Mouse (Mus musculus): ENCODE measurements around the gene Csrnp2. TPM values are rescaled to one million over a fixed set of nuclear protein-coding genes. Genes with fewer than 3 reads are reported as not detected.

The Csrnp2 gene
- total and polyA plus RNA-seq, 3 experiments, result 4.2 to 5.8 TPM; not detected in 1

GRCm38 (mm10) chr15:100494647-100495046 lies 641 bp downstream of the Csrnp2 start:
- H3K27ac ChIP-seq (ENCODE audit: control insufficient read depth, low read depth, low read length), result no peak overlapping the region
- TF ChIP-seq NELFE (IDR thresholded peaks at IDR 0.05; ENCODE audit: low read depth, low read length) (no peak), SMC3 (IDR thresholded peaks at IDR 0.05; ENCODE audit: low read depth, low read length) (no peak), ZMIZ1 (IDR thresholded peaks at IDR 0.05; ENCODE audit: low read depth, low read length) (no peak), MAX (IDR thresholded peaks at IDR 0.05; ENCODE audit: low read length) (no peak), TCF12 (IDR thresholded peaks at IDR 0.05; ENCODE audit: low read depth, low read length) (no peak), SIN3A (IDR thresholded peaks at IDR 0.05; ENCODE audit: low read length) (no peak), EP300 (IDR thresholded peaks at IDR 0.05; ENCODE audit: low read depth in 1 of 2, low read length in 2 of 2) (no peak), JUND (IDR thresholded peaks at IDR 0.05; ENCODE audit: low read depth, low read length) (no peak), CHD1 (IDR thresholded peaks at IDR 0.05; ENCODE audit: low read depth, low read length) (no peak), KAT2A (conservative IDR thresholded peaks at IDR 0.05; ENCODE audit: low read depth, low read length) (no peak), USF2 (IDR thresholded peaks at IDR 0.05; ENCODE audit: borderline replicate concordance in 1 of 2, insufficient read depth in 1 of 2, low read depth in 1 of 2, low read length in 2 of 2) (no peak), MAFK (IDR thresholded peaks at IDR 0.05; ENCODE audit: borderline replicate concordance, low read depth, low read length) (no peak)
- H3K27me3 ChIP-seq (ENCODE audit: control insufficient read depth in 1 of 2, insufficient read depth in 2 of 2, low read length in 2 of 2), result no peaks in the 10 kb centered on the region
- H3K9me3 ChIP-seq (replicated peaks; ENCODE audit: insufficient read depth, low read length), result no peaks in the 10 kb centered on the region
- no peak for DNase-seq (ENCODE audit: low read depth, low spot score)
- peaks cover 0 to 14% of the 10 kb centered on the region in 2 experiments; a peak in 2 of 4 replicates for H3K36me3 ChIP-seq (ENCODE audit: control insufficient read depth in 1 of 2, insufficient read depth in 2 of 2, low read length in 2 of 2)
- H3K79me2 ChIP-seq (ENCODE audit: control insufficient read depth, insufficient read depth, low read length, poor library complexity), result peaks cover 8% of the 10 kb centered on the region
- peak overlapping the region; percentile 84 for H3K9ac ChIP-seq (ENCODE audit: control insufficient read depth, low read depth, low read length, poor library complexity, severe bottlenecking)
- peak overlapping the region; percentile 68 to 84 for H3K4me3 ChIP-seq (ENCODE audit: control insufficient read depth in 1 of 2, insufficient read depth in 1 of 2, low read depth in 2 of 2, low read length in 2 of 2)
- peaks cover 0 to 17% of the 10 kb centered on the region in 2 experiments; a peak in 2 of 4 replicates for H3K4me1 ChIP-seq (ENCODE audit: control insufficient read depth in 1 of 2, insufficient read depth in 2 of 2, low read length in 2 of 2)

DNA sequence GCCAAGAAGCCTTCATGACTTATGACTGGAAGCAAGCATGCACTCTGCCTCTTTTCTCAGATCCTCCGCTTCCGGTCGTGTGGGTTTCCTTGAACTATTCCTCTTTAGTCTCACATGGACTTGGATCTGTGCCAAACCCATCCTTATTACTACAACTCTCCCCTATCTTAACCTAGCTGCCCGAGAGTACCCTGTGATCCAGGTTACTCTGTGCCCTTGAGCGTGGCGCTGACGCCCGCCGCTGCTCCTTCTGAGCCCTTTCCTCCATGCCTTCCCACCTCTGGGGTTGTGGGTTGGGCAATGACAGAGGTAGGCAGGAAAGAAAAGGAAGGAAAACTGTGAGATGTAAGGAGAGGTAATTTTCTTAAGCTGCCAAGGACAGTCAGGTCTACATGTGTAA lies 3.3 kb downstream of the Csrnp2 start:
- no peak for DNase-seq (ENCODE audit: low read depth, low spot score)
- no peak overlapping the region for H3K27ac ChIP-seq (ENCODE audit: control insufficient read depth, low read depth, low read length)
- peaks cover 0 to 17% of the 10 kb centered on the region in 2 experiments; a peak in 2 of 4 replicates for H3K4me1 ChIP-seq (ENCODE audit: control insufficient read depth in 1 of 2, insufficient read depth in 2 of 2, low read length in 2 of 2)
- TF ChIP-seq GATA1 (IDR thresholded peaks at IDR 0.05; ENCODE audit: low read depth, low read length) (no peak), GABPA (IDR thresholded peaks at IDR 0.05; ENCODE audit: low read depth, low read length) (no peak), TBP (IDR thresholded peaks at IDR 0.05; ENCODE audit: low read depth, low read length) (no peak), JUND (IDR thresholded peaks at IDR 0.05; ENCODE audit: low read depth, low read length) (no peak), MYC (IDR thresholded peaks at IDR 0.05; ENCODE audit: low read depth, low read length) (no peak)
- no peaks in the 10 kb centered on the region for H3K27me3 ChIP-seq (ENCODE audit: control insufficient read depth in 1 of 2, insufficient read depth in 2 of 2, low read length in 2 of 2)
- H3K36me3 ChIP-seq (ENCODE audit: control insufficient read depth in 1 of 2, insufficient read depth in 2 of 2, low read length in 2 of 2), result peaks cover 0 to 14% of the 10 kb centered on the region in 2 experiments; a peak in 2 of 4 replicates
- no peak overlapping the region for H3K9ac ChIP-seq (ENCODE audit: control insufficient read depth, low read depth, low read length, poor library complexity, severe bottlenecking)
- H3K4me3 ChIP-seq (ENCODE audit: control insufficient read depth in 1 of 2, insufficient read depth in 1 of 2, low read depth in 2 of 2, low read length in 2 of 2), result no peak overlapping the region
- no peaks in the 10 kb centered on the region for H3K9me3 ChIP-seq (replicated peaks; ENCODE audit: insufficient read depth, low read length)
- peaks cover 8% of the 10 kb centered on the region for H3K79me2 ChIP-seq (ENCODE audit: control insufficient read depth, insufficient read depth, low read length, poor library complexity)
